Mouse (Mus musculus) ovary, adult 18-20 months (tissue): ENCODE measurements around the gene Kazald1.

ENCODE experiments used
- DNase-seq: peaks from one replicate; pipeline ENCODE4 v3.0.0; 2022; ENCODE audit warnings: low spot score, mixed read lengths

Gene Kazald1

GRCm38 (mm10) chr19:45048644-45049365 is 26.2 kb upstream of the Kazald1 start:
- DNase-seq = no peak

DNA sequence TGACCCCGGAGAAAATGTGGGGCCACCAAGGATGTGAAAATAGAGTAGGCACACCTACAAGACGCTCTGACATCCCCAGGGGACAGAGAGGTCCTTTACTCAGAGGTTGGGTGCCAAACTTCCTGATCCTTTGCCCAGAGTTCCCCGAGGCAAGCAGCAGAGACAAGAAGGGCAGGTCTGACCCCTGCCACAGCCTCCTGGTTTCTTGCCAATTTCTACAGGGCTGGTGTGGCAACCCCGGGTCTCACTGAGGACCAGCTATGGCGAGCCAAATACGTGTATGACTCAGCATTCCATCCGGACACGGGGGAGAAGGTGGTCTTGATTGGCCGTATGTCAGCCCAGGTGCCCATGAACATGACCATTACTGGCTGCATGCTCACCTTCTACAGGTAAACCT is 25.5 kb upstream of the Kazald1 start:
- DNase-seq = no peak

DNA sequence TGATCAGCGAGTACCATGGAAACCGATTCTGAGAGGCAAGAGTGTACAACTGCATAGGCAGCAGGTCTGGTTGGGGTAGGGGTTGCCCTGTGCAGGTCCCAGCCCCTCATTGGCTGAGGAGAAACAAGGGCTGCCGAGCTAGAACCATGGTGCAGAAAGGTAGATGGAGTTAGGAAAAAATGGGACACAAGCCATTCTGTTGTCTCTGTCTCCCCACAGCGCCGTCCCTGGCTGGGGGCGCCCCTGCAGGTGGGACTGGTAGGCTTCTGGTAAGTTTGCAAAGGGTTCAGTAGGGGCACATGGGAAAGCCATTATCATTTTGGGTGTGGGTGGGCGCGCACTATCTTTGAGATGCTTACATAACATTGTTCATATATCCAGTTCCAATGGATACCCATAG is 21.6 kb upstream of the Kazald1 start:
- no peak for DNase-seq

DNA sequence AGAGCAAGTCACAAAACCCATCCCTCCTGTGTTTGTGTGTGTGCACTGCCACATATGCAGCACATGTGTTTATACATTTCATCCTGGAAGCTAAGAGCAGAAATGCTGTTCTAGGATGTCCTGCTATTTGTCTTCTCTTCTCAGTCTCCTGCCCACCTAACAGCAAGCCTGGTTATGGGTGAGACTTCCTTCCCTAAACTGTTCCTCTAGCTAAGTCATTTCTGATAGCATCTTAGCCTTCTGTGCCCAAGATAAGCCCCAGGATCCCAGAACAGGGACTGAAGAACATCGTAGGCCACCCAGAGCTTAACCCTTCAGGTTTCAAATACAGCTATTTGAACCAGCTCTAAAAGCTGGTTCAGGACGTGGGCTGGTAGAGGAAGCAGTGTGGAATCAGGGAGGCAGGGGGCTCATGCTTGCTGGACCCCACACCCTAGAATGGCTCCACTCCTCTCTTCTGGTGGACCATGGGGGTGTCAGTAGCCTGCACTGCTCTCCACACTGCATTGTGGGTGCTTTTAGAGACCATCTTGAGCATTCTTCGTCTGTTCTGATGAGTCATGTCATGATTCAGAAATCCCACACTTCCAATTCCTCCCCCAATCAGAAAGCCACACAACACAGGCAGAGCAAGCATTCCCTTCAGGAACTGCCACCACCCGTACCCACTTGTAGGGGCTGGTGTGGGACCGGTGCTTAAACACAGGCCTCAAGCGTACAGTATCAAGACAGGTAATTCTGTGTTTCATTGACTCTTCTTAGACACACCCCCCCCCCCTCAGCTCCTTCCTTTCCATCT is 19.9 kb upstream of the Kazald1 start:
- no peak for DNase-seq

GRCm38 (mm10) chr19:45056364-45056763 is 18.7 kb upstream of the Kazald1 start:
- DNase-seq = no peak

GRCm38 (mm10) chr19:45056908-45057698 is 17.9 kb upstream of the Kazald1 start:
- DNase-seq = no peak

DNA sequence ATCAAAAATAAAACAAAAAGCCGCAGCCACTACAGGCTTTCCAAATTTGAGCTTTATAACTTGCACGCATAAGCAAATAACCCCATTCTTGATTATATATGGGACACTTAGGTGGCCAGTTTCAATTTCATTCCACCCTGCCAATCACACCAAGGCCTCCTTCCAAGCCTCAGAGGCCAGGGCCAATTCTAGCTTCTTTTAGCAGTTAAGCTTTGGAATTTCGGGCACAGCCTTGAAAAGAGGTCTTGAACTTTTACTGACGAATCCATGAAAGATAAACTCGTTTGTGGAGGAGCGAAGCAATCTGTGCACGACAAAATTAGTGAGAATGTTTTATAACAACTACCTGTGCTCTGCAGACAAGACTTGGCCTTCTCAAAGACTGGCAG is 17.3 kb upstream of the Kazald1 start:
- DNase-seq = no peak

GRCm38 (mm10) chr19:45058113-45058839 is 16.8 kb upstream of the Kazald1 start:
- DNase-seq = peak; percentile 90

DNA sequence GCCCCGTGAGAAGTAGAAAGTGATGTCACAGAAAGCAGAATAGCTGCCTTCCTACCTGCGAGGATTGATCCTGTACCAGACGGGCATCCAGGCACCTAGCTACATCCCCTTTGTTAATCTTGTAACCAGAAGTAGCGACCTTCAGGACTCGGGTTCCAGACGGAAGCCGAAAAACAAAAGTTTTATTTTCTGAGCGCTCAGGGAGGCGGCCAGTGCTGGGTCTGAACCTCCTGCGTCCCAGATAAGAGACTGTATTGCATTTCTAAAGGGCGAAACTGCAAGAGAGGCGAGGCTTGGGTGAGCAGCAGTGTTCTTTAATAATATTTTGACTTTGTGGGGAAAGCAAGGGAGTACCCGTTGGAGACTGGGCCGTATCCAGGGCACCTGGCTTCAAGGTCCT is 16.2 kb upstream of the Kazald1 start:
- no peak for DNase-seq

- no peak for DNase-seq
These were observed 11.3 kb upstream of the Kazald1 start for GRCm38 (mm10) chr19:45063565-45064292.

DNA sequence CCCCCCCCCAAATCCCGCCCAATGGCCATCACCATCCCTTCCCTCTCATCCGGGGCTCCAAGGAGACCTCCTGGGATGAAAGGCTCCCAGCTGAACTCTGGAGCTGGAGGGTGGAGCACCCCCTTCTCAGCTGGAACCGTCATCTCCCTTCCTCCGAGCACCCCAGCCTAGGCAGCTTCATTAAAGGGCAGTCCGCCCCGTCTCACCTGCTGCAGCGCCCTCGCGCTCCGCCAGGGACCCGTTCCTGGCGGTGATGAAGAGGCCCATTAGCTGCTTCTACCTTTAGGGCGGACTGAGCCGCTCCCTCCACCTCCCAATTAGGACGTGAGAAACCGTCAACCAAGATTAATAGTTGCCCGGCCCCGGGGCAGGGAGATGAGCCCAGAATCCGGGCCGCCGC is 9.8 kb upstream of the Kazald1 start:
- no peak for DNase-seq

- DNase-seq = no peak
These were observed 7.9 kb upstream of the Kazald1 start for GRCm38 (mm10) chr19:45067170-45067569.

GRCm38 (mm10) chr19:45067758-45068510 is 7.1 kb upstream of the Kazald1 start:
- DNase-seq = no peak

DNA sequence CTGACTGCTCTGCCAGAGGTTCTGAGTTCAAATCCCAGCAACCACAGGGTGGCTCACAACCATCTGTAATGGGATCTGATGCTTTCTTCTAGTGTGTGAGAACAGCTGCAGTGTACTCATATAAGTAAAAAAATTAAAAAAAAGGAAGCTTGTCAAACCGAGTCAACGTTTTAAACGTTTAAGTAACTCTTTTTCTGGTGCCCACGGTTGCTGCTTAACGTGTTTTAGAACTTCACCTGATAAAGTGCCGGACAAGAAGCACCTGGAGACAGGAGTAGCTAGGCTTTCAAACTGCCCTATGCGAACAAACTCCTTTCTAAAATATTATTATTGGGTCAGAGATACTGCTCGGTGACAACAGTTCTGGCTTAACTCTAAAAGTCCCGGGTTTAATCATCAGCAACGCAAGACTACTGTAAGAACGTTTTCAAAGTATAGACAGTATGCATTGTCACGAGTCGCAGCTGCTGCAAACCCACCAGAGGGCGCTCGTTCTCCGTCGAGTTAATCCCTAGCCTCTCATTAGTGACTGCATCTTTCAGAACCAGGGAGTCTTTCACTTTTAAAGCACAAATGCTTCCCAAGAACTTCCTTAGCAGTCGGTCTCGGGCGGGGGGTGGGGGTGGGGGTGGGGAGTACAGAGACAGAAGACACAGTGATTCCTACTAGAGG is 1.0 kb upstream of the Kazald1 start:
- peak; percentile 70 for DNase-seq

DNA sequence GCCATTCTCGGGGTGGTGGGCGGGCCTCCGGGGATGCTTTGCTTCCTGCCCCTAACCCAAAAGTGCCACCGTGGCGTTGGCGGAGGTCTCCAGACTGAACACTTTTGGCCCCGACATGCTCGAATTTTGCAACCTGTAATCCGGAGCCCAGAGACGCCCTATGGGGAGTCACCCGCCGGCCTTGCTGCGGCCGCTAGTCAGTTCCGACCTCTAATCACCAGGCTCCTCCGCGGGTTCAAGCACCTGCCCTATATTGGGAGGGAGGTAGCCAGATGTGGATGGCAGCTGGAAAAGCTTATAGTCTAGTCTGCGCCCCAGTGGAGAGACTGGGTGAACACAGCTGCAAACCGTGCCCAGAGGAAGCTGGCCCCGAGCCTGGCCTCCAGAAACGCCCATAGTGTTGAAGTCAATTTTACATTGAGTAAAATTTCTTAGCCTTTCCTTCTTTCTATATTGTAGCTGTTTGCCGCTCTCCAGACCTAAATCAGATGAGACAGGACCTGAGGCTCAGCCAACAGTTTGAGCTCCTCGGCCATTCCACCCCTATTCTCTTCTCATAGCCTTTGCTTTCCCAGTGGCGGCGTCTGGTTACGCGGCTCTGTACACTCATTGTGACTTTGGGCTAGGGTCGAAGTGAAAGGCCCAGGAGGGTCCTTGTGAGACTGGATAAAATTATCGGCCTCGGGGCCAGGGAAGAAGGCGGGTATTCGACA is 438 bp downstream of the Kazald1 start:
- no peak for DNase-seq

DNA sequence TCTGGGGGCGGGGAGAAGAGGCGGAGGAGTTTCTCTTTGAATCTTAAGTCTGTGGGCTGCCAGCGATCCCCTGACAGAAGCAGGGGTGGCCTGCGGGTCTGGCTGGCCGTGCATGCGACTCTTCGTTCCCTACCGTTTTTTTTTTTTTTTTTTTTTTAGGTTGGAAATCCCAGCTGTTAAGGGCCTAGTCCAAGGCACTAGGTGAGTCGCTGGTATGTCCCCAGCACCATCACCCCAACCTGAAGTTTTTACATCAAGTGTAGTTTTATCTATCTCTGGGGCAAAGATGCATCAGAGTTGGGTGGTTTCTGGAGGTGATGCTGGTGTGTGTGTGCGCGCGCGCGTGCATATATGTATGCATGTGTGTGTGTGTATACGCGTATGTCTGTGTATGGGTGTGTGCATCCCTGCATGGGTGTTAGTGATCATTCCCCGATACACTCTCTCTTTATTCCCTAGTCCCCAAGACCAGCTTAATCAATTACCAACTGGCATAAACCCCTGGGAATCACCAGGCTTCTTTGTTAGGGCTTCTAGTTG is 1.1 kb downstream of the Kazald1 start:
- no peak for DNase-seq

GRCm38 (mm10) chr19:45076586-45077510 is 1.8 kb downstream of the Kazald1 start:
- DNase-seq = no peak
